Mouse (Mus musculus): ENCODE data around the gene Ghr. TPM values are rescaled to one million over a fixed set of nuclear protein-coding genes. Genes with fewer than 3 reads are reported as not detected.

Ghr gene
- polyA plus RNA-seq, 1 experiment = 3.8 TPM

- TF ChIP-seq POLR2A (IDR thresholded peaks at IDR 0.05; ENCODE audit: low read depth, low read length) (no peak), CTCF (IDR thresholded peaks at IDR 0.05; ENCODE audit: extremely low read depth, insufficient read length, insufficient replicate concordance, low read depth, low read length) (no peak)
- Histone ChIP-seq H3K27ac (ENCODE audit: insufficient read depth, low read depth, low read length) (no peak overlapping the region), H3K4me1 (ENCODE audit: control insufficient read depth, insufficient read depth, insufficient read length, low read length) (no peaks in the 10 kb centered on the region), H3K4me3 (ENCODE audit: low read depth, low read length) (no peak overlapping the region), H3K36me3 (ENCODE audit: control insufficient read depth, insufficient read depth, low read length) (no peaks in the 10 kb centered on the region), H3K27me3 (ENCODE audit: control insufficient read depth, insufficient read depth, low read length) (no peaks in the 10 kb centered on the region)
- WGBS = 66% methylated on average over 1 of the region's 1 CpGs
Observed at GRCm38 (mm10) chr15:3499020-3499419, 84.3 kb downstream of the Ghr start.

- Histone ChIP-seq H3K36me3 (ENCODE audit: control insufficient read depth, insufficient read depth, low read length) (no peaks in the 10 kb centered on the region), H3K27ac (ENCODE audit: insufficient read depth, low read depth, low read length) (no peak overlapping the region), H3K4me1 (ENCODE audit: control insufficient read depth, insufficient read depth, insufficient read length, low read length) (no peaks in the 10 kb centered on the region), H3K4me3 (ENCODE audit: low read depth, low read length) (no peak overlapping the region), H3K27me3 (ENCODE audit: control insufficient read depth, insufficient read depth, low read length) (no peaks in the 10 kb centered on the region)
- TF ChIP-seq POLR2A (IDR thresholded peaks at IDR 0.05; ENCODE audit: low read depth, low read length) = no peak
- no peak for TF ChIP-seq CTCF (IDR thresholded peaks at IDR 0.05; ENCODE audit: extremely low read depth, insufficient read length, insufficient replicate concordance, low read depth, low read length)
- 75% methylated on average over 9 of the region's 9 CpGs for WGBS
Observed at GRCm38 (mm10) chr15:3497946-3498580, 85.2 kb downstream of the Ghr start.

- Histone ChIP-seq H3K4me1 (ENCODE audit: control insufficient read depth, insufficient read depth, insufficient read length, low read length) (no peaks in the 10 kb centered on the region), H3K36me3 (ENCODE audit: control insufficient read depth, insufficient read depth, low read length) (no peaks in the 10 kb centered on the region), H3K4me3 (ENCODE audit: low read depth, low read length) (no peak overlapping the region), H3K27ac (ENCODE audit: insufficient read depth, low read depth, low read length) (no peak overlapping the region), H3K27me3 (ENCODE audit: control insufficient read depth, insufficient read depth, low read length) (no peaks in the 10 kb centered on the region)
- TF ChIP-seq POLR2A (IDR thresholded peaks at IDR 0.05; ENCODE audit: low read depth, low read length) = no peak
- no peak for TF ChIP-seq CTCF (IDR thresholded peaks at IDR 0.05; ENCODE audit: extremely low read depth, insufficient read length, insufficient replicate concordance, low read depth, low read length)
- whole genome bisulfite sequencing = 76% methylated on average over 3 of the region's 3 CpGs
Observed at GRCm38 (mm10) chr15:3490868-3491267, 92.4 kb downstream of the Ghr start.

GRCm38 (mm10) chr15:3490011-3490410 lies 93.3 kb downstream of the Ghr start:
- H3K4me3 ChIP-seq (ENCODE audit: low read depth, low read length) = no peak overlapping the region

GRCm38 (mm10) chr15:3489180-3489579 lies 94.1 kb downstream of the Ghr start:
- H3K4me3 ChIP-seq (ENCODE audit: low read depth, low read length) = no peak overlapping the region
- H3K27ac ChIP-seq (ENCODE audit: insufficient read depth, low read depth, low read length) = no peak overlapping the region
- no peaks in the 10 kb centered on the region for H3K27me3 ChIP-seq (ENCODE audit: control insufficient read depth, insufficient read depth, low read length)
- TF ChIP-seq CTCF (IDR thresholded peaks at IDR 0.05; ENCODE audit: extremely low read depth, insufficient read length, insufficient replicate concordance, low read depth, low read length) (no peak), POLR2A (IDR thresholded peaks at IDR 0.05; ENCODE audit: low read depth, low read length) (no peak)
- H3K4me1 ChIP-seq (ENCODE audit: control insufficient read depth, insufficient read depth, insufficient read length, low read length) = no peaks in the 10 kb centered on the region
- H3K36me3 ChIP-seq (ENCODE audit: control insufficient read depth, insufficient read depth, low read length) = no peaks in the 10 kb centered on the region

More at GRCm38 (mm10) chr15:3490011-3490410, 93.3 kb downstream of the Ghr start:
- Histone ChIP-seq H3K27me3 (ENCODE audit: control insufficient read depth, insufficient read depth, low read length) (no peaks in the 10 kb centered on the region), H3K27ac (ENCODE audit: insufficient read depth, low read depth, low read length) (no peak overlapping the region), H3K4me1 (ENCODE audit: control insufficient read depth, insufficient read depth, insufficient read length, low read length) (no peaks in the 10 kb centered on the region), H3K36me3 (ENCODE audit: control insufficient read depth, insufficient read depth, low read length) (no peaks in the 10 kb centered on the region)
- 91% methylated on average over 2 of the region's 2 CpGs for WGBS
- TF ChIP-seq POLR2A (IDR thresholded peaks at IDR 0.05; ENCODE audit: low read depth, low read length) = no peak
- TF ChIP-seq CTCF (IDR thresholded peaks at IDR 0.05; ENCODE audit: extremely low read depth, insufficient read length, insufficient replicate concordance, low read depth, low read length) = no peak

- H3K4me3 ChIP-seq (ENCODE audit: low read depth, low read length) = no peak overlapping the region
- TF ChIP-seq POLR2A (IDR thresholded peaks at IDR 0.05; ENCODE audit: low read depth, low read length) = no peak
- TF ChIP-seq CTCF (IDR thresholded peaks at IDR 0.05; ENCODE audit: extremely low read depth, insufficient read length, insufficient replicate concordance, low read depth, low read length) = no peak
- H3K27ac ChIP-seq (ENCODE audit: insufficient read depth, low read depth, low read length) = no peak overlapping the region
- WGBS = 25% methylated on average over 3 of the region's 3 CpGs
- H3K4me1 ChIP-seq (ENCODE audit: control insufficient read depth, insufficient read depth, insufficient read length, low read length) = no peaks in the 10 kb centered on the region
- no peaks in the 10 kb centered on the region for H3K27me3 ChIP-seq (ENCODE audit: control insufficient read depth, insufficient read depth, low read length)
- H3K36me3 ChIP-seq (ENCODE audit: control insufficient read depth, insufficient read depth, low read length) = no peaks in the 10 kb centered on the region
Observed at GRCm38 (mm10) chr15:3488601-3489000, 94.7 kb downstream of the Ghr start.

GRCm38 (mm10) chr15:3486691-3487090 lies 96.6 kb downstream of the Ghr start:
- H3K27ac ChIP-seq (ENCODE audit: insufficient read depth, low read depth, low read length) = no peak overlapping the region
- no peaks in the 10 kb centered on the region for H3K27me3 ChIP-seq (ENCODE audit: control insufficient read depth, insufficient read depth, low read length)
- no peaks in the 10 kb centered on the region for H3K4me1 ChIP-seq (ENCODE audit: control insufficient read depth, insufficient read depth, insufficient read length, low read length)
- TF ChIP-seq POLR2A (IDR thresholded peaks at IDR 0.05; ENCODE audit: low read depth, low read length) (no peak), CTCF (IDR thresholded peaks at IDR 0.05; ENCODE audit: extremely low read depth, insufficient read length, insufficient replicate concordance, low read depth, low read length) (no peak)
- no peak overlapping the region for H3K4me3 ChIP-seq (ENCODE audit: low read depth, low read length)
- 83% methylated on average over 5 of the region's 5 CpGs for WGBS
- H3K36me3 ChIP-seq (ENCODE audit: control insufficient read depth, insufficient read depth, low read length) = no peaks in the 10 kb centered on the region

All from small intestine, adult 2 months (tissue).